In genomic region chr9:114440548-114440947, GRCm38 (mm10) we compare ENCODE assay signal across 19 mouse cellular contexts. TPM values are rescaled to one million over a fixed set of nuclear protein-coding genes. Genes with fewer than 3 reads are reported as not detected.
A peak's percentile ranks its signal among the peaks of the same experiment; 100 is the strongest.
DNase-seq lines count a peak whose midpoint lies in the region; ATAC-seq and TF ChIP-seq lines count a peak whose summit lies in the region.
"Had no signal": no experiment of that assay in that cellular context is flagged by ENCODE, and none has a peak within 500 bp of the region (broad histone marks: within the 10 kb centered on the region; RNA-seq: fewer than 3 reads in every experiment).

No protein-coding gene starts in this region.

- no peak for ATAC-seq in liver, embryonic 12.5 days
- ATAC-seq: forebrain, embryonic 14.5 days; lung, postnatal 0 days had no signal

- peaks cover 64% of the 10 kb centered on the region for H3K36me3 ChIP-seq in E14TG2a.4 (ENCODE audit: insufficient read depth, low read length)
- H3K36me3 ChIP-seq in liver, embryonic 12.5 days: peaks cover 13% of the 10 kb centered on the region

- WGBS in liver, embryonic 12.5 days (ENCODE audit: insufficient replicate concordance): 64% methylated on average over 10 of the region's 10 CpGs

- H3K27ac ChIP-seq in liver, embryonic 12.5 days: no peak overlapping the region
- H3K27ac ChIP-seq: gastrocnemius, adult 2 months; hindbrain, embryonic 13.5 days; liver, embryonic 13.5 days; midbrain, embryonic 10.5 days had no signal

- no peaks in the 10 kb centered on the region for H3K27me3 ChIP-seq in E14TG2a.4 (ENCODE audit: insufficient read depth, low read length)
- no peaks in the 10 kb centered on the region for H3K27me3 ChIP-seq in liver, embryonic 12.5 days (replicated peaks)
- H3K27me3 ChIP-seq: hindbrain, embryonic 13.5 days; liver, embryonic 13.5 days had no signal

- peaks cover 56% of the 10 kb centered on the region for H3K4me1 ChIP-seq in E14TG2a.4 (replicated peaks; ENCODE audit: low read depth, low read length)
- 0 out of 2 replicates have a peak, but pooled peaks cover 1% of the 10 kb centered on the region for H3K4me1 ChIP-seq in liver, embryonic 12.5 days
- H3K4me1 ChIP-seq: hindbrain, embryonic 13.5 days; liver, embryonic 13.5 days; midbrain, embryonic 10.5 days had no signal

- DNase-seq in lung, postnatal 25 days (ENCODE audit: low spot score): peak; percentile 3
- no peak for DNase-seq in lung, postnatal 10 days
- DNase-seq in naive thymus-derived CD4-positive, alpha-beta T cell, adult 2 months (ENCODE audit: low read depth): peak; percentile 84
- DNase-seq in thymus, postnatal 25 days: peak; percentile 66
- DNase-seq in cerebellum, adult 8-10 months: no peak
- no peak for DNase-seq in kidney, adult 8-10 months
- DNase-seq: adrenal gland, postnatal 36 days; cerebellum, postnatal 10 days; gastrocnemius, adult 2 months; heart, postnatal 10 days; kidney, adult 18-20 months; kidney, postnatal 25 days; liver, embryonic 13.5 days had no signal

- peak overlapping the region; percentile 57 for H3K4me3 ChIP-seq in E14TG2a.4 (replicated peaks; ENCODE audit: low read length)
- H3K4me3 ChIP-seq in liver, embryonic 12.5 days: no peak overlapping the region
- H3K4me3 ChIP-seq: gastrocnemius, adult 2 months; hindbrain, embryonic 13.5 days; liver, embryonic 13.5 days; midbrain, embryonic 10.5 days had no signal

- H3K9me3 ChIP-seq in E14TG2a.4 (ENCODE audit: low read length): no peaks in the 10 kb centered on the region
- no peaks in the 10 kb centered on the region for H3K9me3 ChIP-seq in liver, embryonic 12.5 days (replicated peaks)
- H3K9me3 ChIP-seq: liver, embryonic 13.5 days had no signal

- H3K4me2 ChIP-seq in liver, embryonic 12.5 days: no peak overlapping the region
- H3K4me2 ChIP-seq: hindbrain, embryonic 13.5 days; liver, embryonic 13.5 days had no signal

- TF ChIP-seq CTCF in E14TG2a.4 (conservative IDR thresholded peaks at IDR 0.05; ENCODE audit: low read length): no peak

- no peak overlapping the region for H3K9ac ChIP-seq in liver, embryonic 12.5 days
- H3K9ac ChIP-seq: hindbrain, embryonic 13.5 days; liver, embryonic 13.5 days had no signal

RNA-seq across cellular contexts. Expression of gene Tmppe, which starts 39.6 kb away (rescaled TPM):
- polyA plus RNA-seq in liver, embryonic 12.5 days (2016; fragmentation: Nextera tagmentation; extraction: Ambion mirVana): 4.7 and 4.8 TPM in 2 replicates

RNA-seq across cellular contexts. Expression of gene Glb1, which starts 39.7 kb away (rescaled TPM):
- 16.7 and 17.7 TPM in 2 replicates for polyA plus RNA-seq in liver, embryonic 12.5 days (2016; fragmentation: Nextera tagmentation; extraction: Ambion mirVana)

RNA-seq across cellular contexts. Expression of gene Crtap, which starts 50.1 kb away (rescaled TPM):
- polyA plus RNA-seq in liver, embryonic 12.5 days (2016; fragmentation: Nextera tagmentation; extraction: Ambion mirVana): 33.2 and 33.8 TPM in 2 replicates

Comparison
In these comparisons a context has a peak if more than half of its experiments do, and no peak if none do; other contexts are left out.
1. DNase-seq: peak in lung, postnatal 25 days (single experiment), naive thymus-derived CD4-positive, alpha-beta T cell, adult 2 months (single experiment) and thymus, postnatal 25 days (single experiment); none in lung, postnatal 10 days (single experiment), cerebellum, adult 8-10 months (single experiment) and kidney, adult 8-10 months (0 of 2).